Mouse (Mus musculus) thymus, postnatal 14 days (tissue): Measurements from ENCODE around the gene Gm49601.

ENCODE experiments used
- DNase-seq: peaks from one replicate; pipeline ENCODE4 v3.0.0; 2021

Gene Gm49601

DNA sequence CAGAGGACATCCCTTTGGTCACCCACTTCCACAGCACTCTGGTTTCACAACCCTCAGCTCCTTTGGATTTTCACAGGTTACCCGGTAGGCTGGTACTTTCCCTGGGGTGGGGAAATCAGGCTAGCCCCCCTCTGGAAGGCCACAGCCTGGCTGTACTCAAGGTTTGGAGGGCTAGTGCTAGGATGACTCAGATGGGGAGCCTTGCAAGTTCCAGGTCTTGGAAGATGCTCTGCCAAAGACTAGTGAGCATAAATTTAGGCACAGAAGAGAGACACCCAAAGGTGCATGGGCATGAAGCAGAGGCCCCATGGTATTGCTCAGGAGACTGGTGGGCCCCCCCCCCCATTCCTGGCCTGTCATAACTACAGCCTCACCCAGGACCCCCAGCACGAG, 2.7 kb upstream of the Gm49601 start:
- no peak for DNase-seq

DNA sequence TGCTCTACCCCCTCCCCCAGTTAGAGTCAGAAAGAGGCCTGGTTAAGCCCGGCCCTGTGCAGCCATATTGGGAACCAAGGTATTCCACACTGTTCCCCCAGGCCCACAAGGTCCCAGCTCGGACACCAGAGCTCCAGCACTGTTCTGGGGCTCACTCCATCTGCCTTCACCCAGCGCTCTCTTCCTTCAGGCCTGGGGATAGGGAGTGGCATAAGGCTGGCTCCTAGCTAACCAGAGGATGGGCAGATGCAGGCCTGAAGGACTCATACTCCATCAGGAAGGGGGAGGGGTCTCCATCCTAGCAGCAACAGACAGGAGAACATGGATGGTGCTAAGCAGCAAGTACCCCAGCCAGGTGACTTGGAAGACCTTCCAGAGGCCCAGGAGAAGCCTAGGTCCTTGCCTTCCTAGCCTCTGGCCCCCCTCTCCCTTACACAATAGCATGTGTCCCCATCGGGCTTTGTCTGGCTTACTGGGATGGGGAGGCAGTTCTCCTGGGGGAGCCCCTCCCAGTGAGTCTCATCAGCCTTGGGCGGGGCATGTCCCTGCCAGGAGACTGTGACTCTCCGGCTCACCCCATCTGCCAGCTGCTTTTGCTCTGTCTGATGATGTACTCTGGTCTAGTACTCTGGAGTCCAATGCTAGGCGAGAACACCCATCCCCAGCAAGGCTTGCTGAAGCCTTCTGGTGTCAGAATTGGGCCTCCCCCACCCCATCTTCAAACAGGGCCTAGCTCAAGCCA, 2.1 kb upstream of the Gm49601 start:
- no peak for DNase-seq

DNA sequence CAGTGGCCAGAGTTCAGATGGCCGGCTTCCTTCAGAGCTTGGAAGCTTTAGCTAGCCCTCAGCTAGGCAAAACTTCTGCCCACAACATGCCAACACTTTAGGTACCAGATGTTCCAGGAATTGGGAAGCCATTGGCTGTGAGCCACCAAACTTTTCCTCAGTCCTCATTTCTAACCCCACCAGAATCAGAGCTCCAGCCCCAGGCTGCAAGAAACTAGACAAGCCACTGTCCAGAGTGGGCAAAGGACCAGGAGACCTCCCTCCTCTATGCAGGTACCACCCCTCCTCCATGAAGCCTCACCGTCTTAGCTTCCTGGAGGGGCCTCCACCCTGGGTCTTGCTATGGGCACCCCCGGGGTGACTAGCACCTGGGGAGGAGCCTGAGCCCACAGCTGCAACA, 936 bp upstream of the Gm49601 start:
- no peak for DNase-seq

DNA sequence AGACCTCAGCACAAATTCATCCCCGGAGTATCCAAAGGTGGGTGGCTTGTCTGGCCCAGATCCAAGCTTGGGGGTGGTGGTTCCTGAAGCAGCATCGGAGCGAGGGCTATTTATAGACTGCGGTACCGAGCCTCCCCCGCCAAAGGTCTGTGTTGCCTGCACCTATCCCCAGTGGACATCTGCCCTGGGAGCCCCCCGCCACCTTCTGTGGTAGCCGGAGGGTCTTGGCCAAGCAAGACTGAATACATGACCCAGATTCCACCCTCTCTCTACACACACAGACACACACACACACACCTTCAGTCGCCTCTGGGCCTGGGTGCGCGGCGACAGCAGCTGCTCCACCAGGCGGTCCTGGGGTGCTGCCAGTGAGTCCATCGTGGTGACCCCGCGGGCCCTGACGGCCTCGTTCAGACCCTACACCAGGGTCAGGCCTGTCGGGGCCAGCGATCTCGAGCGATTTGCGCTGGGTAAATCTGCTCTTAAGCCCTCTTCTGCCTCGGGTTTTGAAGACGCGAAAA, 376 bp downstream of the Gm49601 start:
- no peak for DNase-seq

DNA sequence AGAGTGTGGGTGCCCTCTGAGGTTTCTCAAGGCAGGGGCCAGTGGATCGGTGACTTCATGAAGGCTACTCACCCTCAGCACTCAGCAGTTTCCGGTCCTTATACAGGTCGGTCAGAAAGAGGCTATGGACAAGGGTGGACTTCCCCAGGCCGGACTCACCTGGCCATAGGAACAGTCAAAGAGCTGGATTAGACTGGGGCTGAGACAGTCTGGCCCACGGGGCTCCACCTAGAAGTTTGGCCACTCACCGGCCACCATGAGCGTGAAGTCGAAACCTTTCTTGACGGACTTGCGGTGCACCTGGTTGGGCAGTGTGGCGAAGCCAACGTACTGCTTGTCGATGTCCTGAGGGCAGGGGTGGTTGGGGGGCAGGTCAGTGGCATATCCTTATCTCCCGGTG, 1.1 kb downstream of the Gm49601 start:
- DNase-seq = no peak

DNA sequence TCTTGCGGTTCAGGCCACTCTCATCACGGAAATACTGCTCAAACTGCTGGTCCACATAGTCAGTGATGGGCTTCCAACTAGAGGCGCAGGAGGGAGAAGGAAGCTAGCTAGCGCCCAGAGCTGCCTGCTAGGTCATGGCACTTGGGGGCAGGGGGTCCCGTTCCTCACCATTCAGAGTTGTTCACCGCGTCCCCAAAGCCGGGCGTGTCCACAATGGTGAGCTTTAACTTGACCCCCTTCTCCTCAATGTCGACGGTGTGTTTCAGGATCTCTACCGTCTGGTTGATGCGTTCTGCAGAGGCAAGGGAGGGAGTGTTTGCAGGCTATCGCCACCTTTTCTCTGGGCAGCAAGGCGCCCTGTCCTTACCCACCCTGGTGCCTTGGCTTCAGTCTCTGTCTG, 1.6 kb downstream of the Gm49601 start:
- no peak for DNase-seq

- DNase-seq = no peak
Measured at GRCm38 (mm10) chr16:18623751-18624540, 2.3 kb downstream of the Gm49601 start.

GRCm38 (mm10) chr16:18622916-18623750, 3.1 kb downstream of the Gm49601 start:
- no peak for DNase-seq

DNA sequence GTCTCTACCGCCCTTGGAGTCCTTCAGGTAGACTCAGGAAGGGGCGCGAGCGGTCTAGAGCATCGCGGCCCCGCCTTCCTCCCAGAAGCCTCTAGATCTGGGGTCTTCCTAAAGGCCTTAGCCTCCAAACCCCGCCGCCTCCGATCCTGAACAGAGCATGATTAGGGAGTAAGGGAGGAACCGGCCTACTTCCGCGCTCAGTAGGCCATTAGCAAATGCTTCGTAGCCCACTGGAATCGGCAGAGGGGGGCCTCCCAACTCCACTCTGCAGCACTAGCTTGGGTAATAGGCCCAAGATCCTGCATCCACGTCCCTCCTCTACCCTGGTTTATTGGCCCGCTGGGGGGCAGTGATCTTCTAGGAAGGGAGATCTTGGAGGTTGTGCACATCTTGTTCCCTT, 4.2 kb downstream of the Gm49601 start, which contains the start of gene Gp1bb:
Gene Gp1bb (minus strand): TSS at position 385 of the 400 bp plus-strand sequence.
- no peak for DNase-seq

DNA sequence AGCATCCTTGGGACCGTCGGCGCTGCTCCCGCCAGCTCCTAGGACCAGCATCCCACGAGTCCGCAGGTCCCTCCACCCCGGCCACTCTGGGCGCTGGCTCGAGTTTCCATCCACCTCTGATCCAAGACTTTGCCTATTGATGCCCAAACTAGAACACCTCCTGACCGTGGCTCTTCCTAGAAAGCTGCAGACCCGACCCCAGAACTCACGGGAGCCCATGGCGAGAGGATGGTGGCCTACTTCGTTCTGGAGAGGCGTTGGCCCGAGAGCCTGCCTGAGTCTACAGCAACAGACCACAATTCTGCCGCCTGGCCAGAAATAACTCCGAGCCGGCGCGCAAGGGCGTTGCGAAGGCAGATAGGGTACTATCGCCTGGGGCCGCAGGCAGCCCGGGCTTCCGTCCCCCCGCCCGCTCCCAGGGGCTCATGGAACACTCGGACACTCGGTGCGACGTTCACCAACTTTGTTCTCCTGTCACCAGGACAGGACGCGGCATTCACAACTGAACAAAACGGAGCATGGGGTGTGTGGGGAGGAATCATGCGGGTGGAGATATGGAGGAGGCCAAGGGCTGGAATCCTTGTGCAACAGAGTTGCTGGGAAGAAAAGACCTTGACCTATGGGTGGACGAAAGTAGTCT, 4.7 kb downstream of the Gm49601 start:
- DNase-seq = no peak

DNA sequence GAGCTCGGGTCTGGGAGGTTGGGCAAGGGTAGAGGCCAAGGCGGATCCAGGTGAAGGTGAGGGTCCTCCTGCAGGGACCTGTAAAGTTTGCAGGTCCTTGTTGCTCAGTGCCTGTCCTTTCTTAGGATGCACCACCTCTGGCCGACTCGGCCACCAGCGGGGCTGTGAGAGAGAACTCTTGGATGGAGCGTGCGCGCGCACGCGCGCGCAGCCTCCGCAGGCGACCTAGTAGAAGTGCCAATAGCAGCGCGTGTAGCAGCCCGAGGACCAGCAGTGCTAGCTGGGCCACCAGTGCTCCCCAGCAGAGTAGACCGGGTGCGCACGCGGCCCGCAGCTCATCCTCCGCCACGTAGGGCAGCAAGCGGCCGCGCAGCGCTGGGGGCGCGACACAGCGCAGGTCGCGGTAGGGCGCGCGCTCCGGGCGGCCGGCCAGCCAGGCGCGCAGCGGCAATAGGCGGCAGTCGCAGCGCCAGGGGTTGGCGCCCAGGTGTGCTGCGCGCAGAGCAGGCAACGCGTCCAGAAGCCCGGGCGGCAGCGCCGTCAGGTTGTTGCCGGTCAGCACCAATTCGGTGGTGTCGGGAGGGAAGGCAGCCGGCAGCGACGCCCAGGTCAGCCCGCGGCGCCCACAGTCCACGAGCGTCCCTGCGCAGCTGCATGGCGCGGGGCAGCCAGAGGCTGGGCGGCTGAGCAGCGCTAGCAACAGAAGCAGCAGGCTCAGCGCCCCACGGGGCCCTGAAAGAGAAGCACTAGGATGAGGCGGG, 5.4 kb downstream of the Gm49601 start:
- DNase-seq = no peak

- DNase-seq = no peak
Measured at GRCm38 (mm10) chr16:18620201-18620600, 6.0 kb downstream of the Gm49601 start.

- DNase-seq = no peak
Measured at GRCm38 (mm10) chr16:18619110-18619509, 7.1 kb downstream of the Gm49601 start.

- no peak for DNase-seq
Measured at GRCm38 (mm10) chr16:18618297-18618696, 7.9 kb downstream of the Gm49601 start.

DNA sequence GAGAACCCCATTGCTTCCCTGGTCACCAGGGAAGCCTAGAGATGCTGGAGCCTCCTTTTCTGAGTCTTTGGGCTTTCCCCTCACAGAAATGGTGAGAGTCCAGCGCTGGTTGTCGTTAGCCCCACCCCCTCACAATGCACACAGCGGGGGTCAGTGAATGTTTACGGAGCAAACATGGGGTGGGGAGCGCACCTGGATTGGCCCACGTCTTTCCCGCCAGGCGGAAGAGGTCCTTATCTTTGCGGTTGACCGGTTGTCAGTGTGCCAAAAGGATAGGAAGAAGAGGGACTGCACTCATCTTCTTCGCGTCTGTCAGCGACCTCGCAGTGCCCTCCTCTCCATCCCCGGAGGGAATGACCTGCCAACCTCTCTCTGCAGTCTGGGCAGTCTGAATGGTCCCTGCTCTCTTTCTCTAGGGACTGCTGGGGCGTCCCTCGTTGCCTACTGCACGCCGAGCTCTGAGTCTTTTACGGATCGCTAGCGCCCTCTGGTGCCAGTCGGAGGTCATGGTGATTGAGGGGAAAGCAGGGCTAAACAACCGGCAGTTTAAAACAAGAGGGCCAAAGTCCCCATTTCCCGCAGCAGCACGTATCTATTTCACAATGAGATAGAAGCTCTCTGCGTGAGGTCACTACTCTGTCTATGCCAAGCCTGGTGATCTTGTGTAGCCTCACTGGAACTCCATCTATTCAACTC, 8.7 kb downstream of the Gm49601 start:
- peak; percentile 87 for DNase-seq

GRCm38 (mm10) chr16:18613301-18613700, 12.9 kb downstream of the Gm49601 start:
- no peak for DNase-seq

- DNase-seq = no peak
Measured at GRCm38 (mm10) chr16:18611752-18612151, 14.5 kb downstream of the Gm49601 start.

GRCm38 (mm10) chr16:18609099-18609498, 17.1 kb downstream of the Gm49601 start:
- no peak for DNase-seq

- no peak for DNase-seq
Measured at GRCm38 (mm10) chr16:18608226-18608625, 18.0 kb downstream of the Gm49601 start.

DNA sequence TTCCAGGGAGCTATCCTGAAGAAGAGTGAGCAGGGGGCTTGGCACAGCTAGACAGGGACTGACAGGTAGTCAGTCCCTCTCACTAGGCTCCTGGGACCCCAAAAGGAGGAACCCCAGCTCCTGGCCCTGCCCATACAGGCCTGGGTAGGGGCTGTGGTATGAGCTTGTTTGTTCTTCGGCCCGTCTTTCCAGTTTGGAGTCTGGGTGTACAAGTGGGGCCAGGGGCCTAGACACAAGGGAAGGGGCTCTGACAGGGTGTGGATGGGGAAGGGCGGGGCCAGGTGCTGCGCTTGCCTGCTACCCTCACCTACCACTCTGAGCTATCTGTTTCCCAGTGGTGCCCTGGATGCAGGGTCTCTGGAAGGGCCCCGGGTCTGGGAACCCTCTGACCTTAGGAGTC, 20.5 kb downstream of the Gm49601 start:
- no peak for DNase-seq

GRCm38 (mm10) chr16:18604267-18604701, 21.9 kb downstream of the Gm49601 start:
- DNase-seq = no peak
